Mouse (Mus musculus): Measurements from ENCODE around the gene Ttc28. TPM values are rescaled to one million over a fixed set of nuclear protein-coding genes. Genes with fewer than 3 reads are reported as not detected.

The Ttc28 gene
- polyA plus RNA-seq, 2 experiments: 0.48 to 0.81 TPM

DNA sequence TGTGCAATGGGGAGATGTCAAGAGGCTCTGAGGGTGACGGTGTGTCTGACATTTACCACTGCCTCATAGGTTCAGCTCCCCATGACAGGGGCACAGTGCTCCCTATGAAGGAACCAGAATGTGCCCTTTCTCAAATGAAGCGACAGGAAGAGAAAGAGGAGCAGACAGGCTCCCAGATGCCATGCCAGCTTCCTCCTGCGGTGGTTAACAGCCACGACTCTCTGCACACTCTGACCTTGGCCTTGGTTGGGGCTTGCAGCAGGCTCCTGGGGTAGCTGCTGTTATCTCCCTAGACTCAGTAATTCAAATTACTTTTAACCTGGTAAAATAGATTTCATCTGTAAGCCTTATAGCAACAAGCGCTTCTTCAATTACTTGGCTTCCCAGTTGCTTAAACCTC lies 196.2 kb downstream of the Ttc28 start:
- H3K27ac ChIP-seq: no peak overlapping the region
- H3K36me3 ChIP-seq (replicated peaks; ENCODE audit: control insufficient read depth, insufficient read depth, low read depth): no peaks in the 10 kb centered on the region
- WGBS (ENCODE audit: insufficient replicate concordance): 43% methylated on average over 5 of the region's 5 CpGs
- no peak overlapping the region for H3K4me3 ChIP-seq (ENCODE audit: insufficient read depth in 1 of 2, low read depth in 2 of 2, low read length in 2 of 2)
- TF ChIP-seq CTCF (IDR thresholded peaks at IDR 0.05; ENCODE audit: low read depth): no peak
- no peak for TF ChIP-seq EP300 (IDR thresholded peaks at IDR 0.05; ENCODE audit: low read depth)
- H3K4me1 ChIP-seq (replicated peaks; ENCODE audit: control insufficient read depth in 2 of 2, insufficient read depth in 2 of 2, low read length in 1 of 2): no peaks in the 10 kb centered on the region; a peak in 1 of 4 replicates
- ATAC-seq (ENCODE audit: insufficient read depth): no peak
- H3K27me3 ChIP-seq (ENCODE audit: control insufficient read depth, insufficient read depth, low read length): no peaks in the 10 kb centered on the region
- no peaks in the 10 kb centered on the region for H3K9me3 ChIP-seq (ENCODE audit: control insufficient read depth, low read length)
- H3K9ac ChIP-seq (replicated peaks): no peak overlapping the region
- no peak for DNase-seq (ENCODE audit: low read depth in 3 of 3, low spot score in 3 of 3)
- H3K4me2 ChIP-seq (ENCODE audit: low read depth): no peak overlapping the region

DNA sequence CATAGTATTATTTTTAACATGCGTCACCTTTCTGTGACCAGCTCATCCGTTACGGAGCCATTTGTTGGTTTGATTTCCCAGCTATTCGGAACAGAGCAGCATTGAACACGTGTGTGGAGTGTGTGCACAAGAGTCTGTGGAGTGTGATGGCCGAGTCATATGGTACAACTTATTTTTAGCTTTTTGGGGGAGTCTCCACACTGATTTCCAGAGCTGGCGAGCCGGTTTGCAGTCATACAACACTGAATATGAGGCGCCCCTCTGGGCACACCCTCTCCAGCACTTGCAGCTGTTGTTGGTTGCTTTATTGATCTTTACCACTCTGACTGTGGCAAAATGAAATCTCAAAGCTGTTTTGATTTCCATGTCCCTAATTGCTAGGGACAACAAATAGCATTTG lies 197.7 kb downstream of the Ttc28 start:
- Histone ChIP-seq H3K36me3 (replicated peaks; ENCODE audit: control insufficient read depth, insufficient read depth, low read depth) (no peaks in the 10 kb centered on the region), H3K9me3 (ENCODE audit: control insufficient read depth, low read length) (no peaks in the 10 kb centered on the region), H3K4me2 (ENCODE audit: low read depth) (no peak overlapping the region), H3K27ac (no peak overlapping the region), H3K4me1 (replicated peaks; ENCODE audit: control insufficient read depth in 2 of 2, insufficient read depth in 2 of 2, low read length in 1 of 2) (no peaks in the 10 kb centered on the region; a peak in 1 of 4 replicates), H3K4me3 (ENCODE audit: insufficient read depth in 1 of 2, low read depth in 2 of 2, low read length in 2 of 2) (no peak overlapping the region), H3K9ac (replicated peaks) (no peak overlapping the region), H3K27me3 (ENCODE audit: control insufficient read depth, insufficient read depth, low read length) (no peaks in the 10 kb centered on the region)
- TF ChIP-seq CTCF (IDR thresholded peaks at IDR 0.05; ENCODE audit: low read depth) (no peak), EP300 (IDR thresholded peaks at IDR 0.05; ENCODE audit: low read depth) (no peak)
- ATAC-seq (ENCODE audit: insufficient read depth) (no peak), DNase-seq (ENCODE audit: low read depth in 3 of 3, low spot score in 3 of 3) (no peak)
- WGBS (ENCODE audit: insufficient replicate concordance): 65% methylated on average over 9 of the region's 9 CpGs

GRCm38 (mm10) chr5:111080601-111081000 lies 201.0 kb downstream of the Ttc28 start:
- DNase-seq (ENCODE audit: low read depth in 3 of 3, low spot score in 3 of 3): no peak
- no peaks in the 10 kb centered on the region for H3K4me1 ChIP-seq (replicated peaks; ENCODE audit: control insufficient read depth in 2 of 2, insufficient read depth in 2 of 2, low read length in 1 of 2)
- no peak for TF ChIP-seq EP300 (IDR thresholded peaks at IDR 0.05; ENCODE audit: low read depth)
- no peak for TF ChIP-seq CTCF (IDR thresholded peaks at IDR 0.05; ENCODE audit: low read depth)
- H3K4me2 ChIP-seq (ENCODE audit: low read depth): no peak overlapping the region
- WGBS (ENCODE audit: insufficient replicate concordance): 66% methylated on average over 5 of the region's 5 CpGs
- ATAC-seq (ENCODE audit: insufficient read depth): no peak
- H3K36me3 ChIP-seq (replicated peaks; ENCODE audit: control insufficient read depth, insufficient read depth, low read depth): no peaks in the 10 kb centered on the region
- no peaks in the 10 kb centered on the region for H3K9me3 ChIP-seq (ENCODE audit: control insufficient read depth, low read length)
- no peak overlapping the region for H3K27ac ChIP-seq
- no peaks in the 10 kb centered on the region for H3K27me3 ChIP-seq (ENCODE audit: control insufficient read depth, insufficient read depth, low read length)
- no peak overlapping the region for H3K4me3 ChIP-seq (ENCODE audit: insufficient read depth in 1 of 2, low read depth in 2 of 2, low read length in 2 of 2)
- H3K9ac ChIP-seq (replicated peaks): no peak overlapping the region

DNA sequence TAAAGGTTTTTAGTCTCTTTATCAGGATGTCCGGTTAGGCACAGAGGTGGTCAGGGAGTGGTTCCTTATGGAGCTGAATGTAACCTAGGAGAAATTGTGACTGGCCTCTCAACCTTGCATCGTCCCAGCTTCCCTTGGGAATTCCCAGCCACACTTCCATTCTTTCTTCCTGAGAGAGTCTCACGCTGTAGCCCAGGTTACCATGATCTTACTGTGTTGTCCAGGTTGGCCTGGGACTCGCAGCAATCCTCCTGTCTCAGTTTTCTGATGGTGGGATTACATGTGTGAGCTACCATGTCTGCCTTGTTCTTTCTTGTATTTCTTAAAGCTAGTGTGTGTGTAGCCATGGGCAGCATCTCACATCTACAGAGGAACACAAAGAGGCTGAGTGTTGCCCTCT lies 206.2 kb downstream of the Ttc28 start:
- Histone ChIP-seq H3K4me3 (ENCODE audit: insufficient read depth in 1 of 2, low read depth in 2 of 2, low read length in 2 of 2) (no peak overlapping the region), H3K4me1 (replicated peaks; ENCODE audit: control insufficient read depth in 2 of 2, insufficient read depth in 2 of 2, low read length in 1 of 2) (no peaks in the 10 kb centered on the region), H3K4me2 (ENCODE audit: low read depth) (no peak overlapping the region), H3K9ac (replicated peaks) (no peak overlapping the region), H3K27ac (no peak overlapping the region), H3K9me3 (ENCODE audit: control insufficient read depth, low read length) (no peaks in the 10 kb centered on the region), H3K27me3 (ENCODE audit: control insufficient read depth, insufficient read depth, low read length) (no peaks in the 10 kb centered on the region), H3K36me3 (replicated peaks; ENCODE audit: control insufficient read depth, insufficient read depth, low read depth) (no peaks in the 10 kb centered on the region)
- ATAC-seq (ENCODE audit: insufficient read depth) (no peak), DNase-seq (ENCODE audit: low read depth in 3 of 3, low spot score in 3 of 3) (no peak)
- WGBS (ENCODE audit: insufficient replicate concordance): 65% methylated on average over 4 of the region's 4 CpGs
- TF ChIP-seq CTCF (IDR thresholded peaks at IDR 0.05; ENCODE audit: low read depth) (no peak), EP300 (IDR thresholded peaks at IDR 0.05; ENCODE audit: low read depth) (no peak)

GRCm38 (mm10) chr5:111096750-111097149 lies 217.1 kb downstream of the Ttc28 start:
- Histone ChIP-seq H3K4me2 (ENCODE audit: low read depth) (no peak overlapping the region), H3K27me3 (ENCODE audit: control insufficient read depth, insufficient read depth, low read length) (no peaks in the 10 kb centered on the region), H3K4me3 (ENCODE audit: insufficient read depth in 1 of 2, low read depth in 2 of 2, low read length in 2 of 2) (no peak overlapping the region), H3K4me1 (replicated peaks; ENCODE audit: control insufficient read depth in 2 of 2, insufficient read depth in 2 of 2, low read length in 1 of 2) (peaks cover 0 to 5% of the 10 kb centered on the region in 2 experiments; a peak in 1 of 4 replicates), H3K9me3 (ENCODE audit: control insufficient read depth, low read length) (no peaks in the 10 kb centered on the region), H3K27ac (no peak overlapping the region), H3K36me3 (replicated peaks; ENCODE audit: control insufficient read depth, insufficient read depth, low read depth) (no peaks in the 10 kb centered on the region), H3K9ac (replicated peaks) (no peak overlapping the region)
- DNase-seq (ENCODE audit: low read depth in 3 of 3, low spot score in 3 of 3): no peak
- no peak for ATAC-seq (ENCODE audit: insufficient read depth)
- no peak for TF ChIP-seq CTCF (IDR thresholded peaks at IDR 0.05; ENCODE audit: low read depth)
- no peak for TF ChIP-seq EP300 (IDR thresholded peaks at IDR 0.05; ENCODE audit: low read depth)
- 52% methylated on average over 5 of the region's 5 CpGs for WGBS (ENCODE audit: insufficient replicate concordance)
